Mouse (Mus musculus) retina, postnatal 7 days (tissue): Measurements from ENCODE around the gene Slc25a19.

ENCODE experiments used
- DNase-seq: peaks from one replicate; pipeline ENCODE4 v3.0.0-alpha.2; 2012; ENCODE audit warnings: low read depth, low spot score

Gene Slc25a19

GRCm38 (mm10) chr11:115640978-115641663 is 13.0 kb upstream of the Slc25a19 start:
- DNase-seq = no peak

GRCm38 (mm10) chr11:115640311-115640828 is 12.3 kb upstream of the Slc25a19 start:
- DNase-seq = no peak

- DNase-seq = no peak
Measured at GRCm38 (mm10) chr11:115639540-115639939, 11.4 kb upstream of the Slc25a19 start.

- no peak for DNase-seq
Measured at GRCm38 (mm10) chr11:115638498-115639409, 10.7 kb upstream of the Slc25a19 start.

GRCm38 (mm10) chr11:115636960-115637359 is 8.9 kb upstream of the Slc25a19 start:
- no peak for DNase-seq

GRCm38 (mm10) chr11:115635484-115635883 is 7.4 kb upstream of the Slc25a19 start:
- no peak for DNase-seq

- DNase-seq = no peak
Measured at GRCm38 (mm10) chr11:115635041-115635440, 6.9 kb upstream of the Slc25a19 start.

- DNase-seq = no peak
Measured at GRCm38 (mm10) chr11:115634109-115634508, 6.0 kb upstream of the Slc25a19 start.

GRCm38 (mm10) chr11:115632862-115633261 is 4.8 kb upstream of the Slc25a19 start:
- no peak for DNase-seq

GRCm38 (mm10) chr11:115632247-115632646 is 4.2 kb upstream of the Slc25a19 start:
- DNase-seq = no peak

- no peak for DNase-seq
Measured at GRCm38 (mm10) chr11:115631505-115631890, 3.4 kb upstream of the Slc25a19 start.

GRCm38 (mm10) chr11:115630532-115631504 is 2.7 kb upstream of the Slc25a19 start:
- DNase-seq = no peak

- no peak for DNase-seq
Measured at GRCm38 (mm10) chr11:115629734-115630531, 1.8 kb upstream of the Slc25a19 start.

GRCm38 (mm10) chr11:115628465-115629101 is 488 bp upstream of the Slc25a19 start:
- no peak for DNase-seq

- DNase-seq = no peak
Measured at GRCm38 (mm10) chr11:115626824-115627616, 1.1 kb downstream of the Slc25a19 start.

GRCm38 (mm10) chr11:115625877-115626276 is 2.2 kb downstream of the Slc25a19 start:
- DNase-seq = no peak

GRCm38 (mm10) chr11:115623487-115624070 is 4.5 kb downstream of the Slc25a19 start:
- DNase-seq = no peak

GRCm38 (mm10) chr11:115619949-115620348 is 8.1 kb downstream of the Slc25a19 start:
- no peak for DNase-seq
